Mouse (Mus musculus) heart, adult 18-20 months (tissue): ENCODE results near the gene Tnfaip1. TPM values are rescaled to one million over a fixed set of nuclear protein-coding genes. Genes with fewer than 3 reads are reported as not detected.
"Not testable (repeated sequence)": the region's sequence is repeated elsewhere in the genome, so short reads cannot be mapped to it uniquely, and the experiment has no call there.

Experiments
- DNase-seq, 2 experiments: peaks; one replicate each; pipeline ENCODE4 v3.0.0; 2021 to 2022; ENCODE audit warnings: mixed read lengths in 1 of 2
- total RNA-seq, 2 experiments: library from RNA; stranded (reverse); gene quantifications; 2 replicates each; pipeline ENCODE4 v1.2.3; 2021

Tnfaip1 gene
- total RNA-seq, 2 experiments from 2014 or later: 37.6 to 43.3 TPM

DNA sequence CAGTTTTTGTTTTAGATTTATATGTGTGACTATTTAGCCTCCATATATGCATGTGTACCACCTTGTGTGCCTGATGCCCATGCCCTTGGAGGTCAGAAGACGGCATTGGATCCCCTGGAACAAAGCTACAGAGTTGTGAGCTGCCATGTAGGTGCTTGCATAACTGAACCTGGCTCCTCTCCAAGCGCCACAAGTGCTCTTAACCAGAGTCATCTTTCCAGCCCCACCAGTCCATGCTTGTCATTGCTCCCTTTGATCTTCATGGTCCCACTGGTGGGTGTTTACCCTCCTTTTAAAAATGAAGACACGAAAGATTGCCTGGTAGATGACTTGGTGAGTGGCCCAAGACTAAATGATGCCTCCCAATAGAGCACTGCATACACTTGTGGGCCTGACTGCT lies 4.2 kb upstream of the Tnfaip1 start:
- DNase-seq: no peak

DNA sequence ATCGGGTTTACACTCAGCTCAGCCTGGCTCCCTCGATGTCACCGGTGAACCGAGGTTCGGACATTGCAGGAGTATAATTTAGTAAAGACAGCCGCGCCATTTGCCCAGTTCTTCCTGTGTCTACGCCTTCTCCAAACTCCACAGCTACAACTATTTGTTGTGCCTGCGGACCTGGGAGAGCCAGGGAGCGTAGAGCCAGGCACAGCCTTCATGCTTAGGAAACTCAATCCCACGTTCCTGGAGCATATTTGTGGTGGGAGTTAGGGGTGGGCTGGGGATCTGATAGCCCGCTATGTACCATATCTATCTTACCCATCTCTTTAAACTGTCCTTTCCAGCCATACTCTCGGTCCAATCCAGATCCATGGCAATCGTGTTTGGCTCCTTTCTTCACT lies 555 bp upstream of the Tnfaip1 start:
- no peak for DNase-seq

GRCm38 (mm10) chr11:78535376-78536079 lies 604 bp downstream of the Tnfaip1 start:
- DNase-seq: peak; percentile 67 to 81

- DNase-seq: no peak
Measured at GRCm38 (mm10) chr11:78534516-78534915, 1.6 kb downstream of the Tnfaip1 start.

DNA sequence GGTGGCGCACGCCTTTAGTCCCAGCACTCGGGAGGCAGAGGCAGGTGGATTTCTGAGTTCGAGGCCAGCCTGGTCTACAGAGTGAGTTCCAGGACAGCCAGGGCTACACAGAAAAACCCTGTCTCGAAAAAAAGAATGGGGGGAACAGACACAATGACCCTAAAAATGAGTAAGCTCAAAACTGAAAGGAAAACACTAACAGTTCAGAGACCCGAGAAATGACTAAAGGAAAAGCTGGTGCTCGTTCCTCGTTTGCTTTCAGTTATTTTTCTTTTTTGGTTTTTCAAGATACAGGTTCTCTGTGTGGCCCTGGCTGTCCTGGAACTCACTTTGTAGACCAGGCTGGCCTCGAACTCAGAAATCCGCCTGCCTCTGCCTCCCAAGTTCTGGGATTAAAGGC lies 4.6 kb downstream of the Tnfaip1 start:
- DNase-seq: not testable (repeated sequence)

- DNase-seq: peak; percentile 78 to 87
Measured at GRCm38 (mm10) chr11:78531046-78531445, 5.1 kb downstream of the Tnfaip1 start.

GRCm38 (mm10) chr11:78530001-78530400 lies 6.1 kb downstream of the Tnfaip1 start:
- no peak for DNase-seq

- no peak for DNase-seq
Measured at GRCm38 (mm10) chr11:78528714-78529113, 7.4 kb downstream of the Tnfaip1 start.

- DNase-seq: no peak
Measured at GRCm38 (mm10) chr11:78524838-78525237, 11.3 kb downstream of the Tnfaip1 start.

DNA sequence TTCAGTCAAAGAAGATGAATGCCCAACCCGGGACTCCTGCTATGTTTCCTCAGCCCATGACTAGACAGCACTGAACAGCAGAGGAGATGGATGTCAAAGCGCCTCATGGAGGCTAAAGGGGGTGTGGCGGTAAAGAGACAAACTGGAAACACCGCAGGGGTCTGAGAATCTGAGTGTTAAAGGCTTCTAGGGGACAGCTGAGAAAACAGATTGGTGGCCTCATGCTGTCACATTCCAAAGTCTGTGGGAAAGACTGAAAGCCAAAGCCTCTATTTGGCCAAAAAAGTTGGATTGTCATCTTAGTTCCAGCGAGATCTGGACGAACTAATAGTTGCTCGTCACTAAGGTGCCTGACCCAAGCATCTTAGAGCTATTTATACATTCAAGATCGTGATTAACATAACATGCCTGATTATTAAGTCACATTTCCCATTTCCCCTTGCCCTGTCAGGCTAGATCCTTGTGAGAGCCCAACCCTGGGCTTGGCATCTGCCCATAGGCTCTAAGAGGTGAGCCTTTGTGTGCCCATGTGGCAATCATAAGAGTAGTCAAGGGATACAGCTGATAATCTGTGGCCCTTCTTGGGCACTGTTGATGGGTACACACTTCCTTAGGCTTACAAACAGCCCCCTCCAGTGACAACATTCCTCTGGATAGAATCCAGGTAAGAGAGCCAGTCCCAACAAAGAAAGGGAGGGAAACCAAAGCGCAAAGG lies 12.7 kb downstream of the Tnfaip1 start:
- DNase-seq: peak in 1 of 2 experiments; percentile 33

DNA sequence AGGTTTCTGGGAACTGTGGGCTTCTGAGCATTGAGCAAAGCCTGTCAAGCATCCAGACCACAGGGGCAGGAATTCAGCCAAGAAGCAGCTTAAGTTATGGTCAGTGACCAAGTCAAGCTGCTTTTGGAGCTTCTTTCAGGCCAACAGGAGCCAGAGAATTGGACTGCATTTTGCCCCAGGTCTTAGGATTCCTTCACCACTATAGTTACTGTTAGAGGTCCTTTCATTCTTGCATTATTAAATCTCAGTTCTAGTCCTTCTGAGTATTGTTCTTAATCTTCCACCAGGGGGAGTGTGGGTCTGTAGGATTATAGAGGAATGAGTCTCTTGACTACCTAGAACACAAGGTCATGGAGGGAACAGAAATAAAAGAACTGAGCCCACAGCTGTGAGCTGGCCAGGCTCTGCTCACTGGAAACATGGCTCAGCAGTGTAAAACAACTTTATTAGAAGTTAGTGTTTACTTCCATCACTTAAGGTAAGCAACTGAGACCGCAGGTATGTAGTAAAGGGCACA lies 13.6 kb downstream of the Tnfaip1 start:
- peak; percentile 58 to 61 for DNase-seq

DNA sequence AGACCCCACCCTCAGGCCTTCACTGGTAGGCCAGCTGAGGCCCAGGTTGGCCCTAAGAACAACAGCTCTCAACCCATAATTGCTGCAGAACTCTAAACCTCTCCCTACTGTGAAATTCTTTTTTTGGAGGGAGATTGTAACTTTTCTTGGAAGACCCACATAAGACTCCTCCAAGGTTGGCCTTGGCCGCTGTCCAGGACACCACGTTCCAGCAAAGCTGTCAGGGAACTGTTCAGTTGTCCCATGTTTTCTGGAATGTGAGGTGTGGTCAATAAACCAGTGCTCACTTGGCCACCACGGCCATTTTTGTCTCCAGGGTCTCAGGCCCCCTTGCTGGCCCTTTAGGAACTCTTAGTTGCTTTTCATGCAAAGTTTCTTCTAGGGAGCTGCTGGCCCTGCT lies 14.3 kb downstream of the Tnfaip1 start:
- DNase-seq: peak in 1 of 2 experiments; percentile 35

- DNase-seq: no peak
Measured at GRCm38 (mm10) chr11:78518931-78519330, 17.2 kb downstream of the Tnfaip1 start.

GRCm38 (mm10) chr11:78515549-78516325 lies 20.4 kb downstream of the Tnfaip1 start:
- DNase-seq: no peak

DNA sequence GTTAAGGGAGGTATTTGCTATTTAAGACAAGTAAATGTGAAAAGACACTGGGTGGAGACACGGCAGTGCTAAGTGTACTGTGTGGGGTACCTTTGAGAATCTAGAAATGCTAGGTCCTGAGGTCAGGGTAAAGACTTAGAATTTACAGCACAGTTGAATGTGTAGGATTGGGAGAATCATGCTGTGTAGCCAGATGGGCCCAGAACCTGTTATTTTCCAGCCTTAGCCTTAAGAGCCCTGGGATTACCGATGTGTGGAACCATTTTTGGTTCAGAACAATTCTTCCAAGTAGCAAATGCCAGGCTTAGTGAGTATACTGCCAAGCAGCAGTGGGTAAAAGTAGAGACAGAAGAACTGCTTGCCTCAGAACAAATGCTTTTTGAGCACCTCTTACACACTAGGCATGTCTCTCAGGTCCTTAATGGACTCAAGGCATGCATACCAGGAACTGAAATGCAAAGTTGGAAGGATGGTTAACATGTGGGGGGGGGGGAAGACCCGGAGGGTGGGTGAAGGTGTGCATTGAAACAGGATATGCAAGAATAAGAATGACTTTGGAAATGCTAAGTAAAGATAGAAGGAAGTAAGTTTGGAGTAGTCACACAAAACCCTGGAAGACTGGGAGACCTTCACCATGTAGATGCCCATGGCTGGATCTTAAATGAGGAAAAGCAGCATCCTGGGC lies 22.9 kb downstream of the Tnfaip1 start:
- no peak for DNase-seq

- peak; percentile 92 to 93 for DNase-seq
Measured at GRCm38 (mm10) chr11:78512025-78512957, 23.8 kb downstream of the Tnfaip1 start, which contains the start of the genes Tmem199 and Poldip2. Gene Tmem199, minus strand, starts transcription at chr11:78512172. Gene Poldip2, plus strand, starts transcription at chr11:78512193.

DNA sequence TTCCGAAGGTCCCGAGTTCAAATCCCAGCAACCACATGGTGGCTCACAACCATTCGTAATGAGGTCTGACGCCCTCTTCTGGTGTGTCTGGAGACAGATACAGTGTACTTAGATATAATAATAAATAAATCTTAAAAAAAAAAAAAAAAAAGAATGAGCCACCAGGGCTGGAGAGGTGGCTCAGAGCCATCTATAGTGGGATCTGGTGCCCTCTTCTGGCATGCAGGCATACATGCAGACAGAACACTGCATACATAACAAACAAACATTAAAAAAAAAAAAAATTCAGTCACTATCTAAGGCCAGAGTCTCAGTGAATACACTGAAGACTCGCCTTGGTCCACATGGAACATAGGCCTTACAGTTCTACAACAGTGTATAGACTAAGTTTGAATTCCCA lies 27.0 kb downstream of the Tnfaip1 start:
- DNase-seq: no peak

- no peak for DNase-seq
Measured at GRCm38 (mm10) chr11:78505430-78505829, 30.7 kb downstream of the Tnfaip1 start.

GRCm38 (mm10) chr11:78502909-78503650 lies 33.1 kb downstream of the Tnfaip1 start, which contains the start of gene Sebox:
Gene Sebox, plus strand, starts transcription at chr11:78503447.
- DNase-seq: no peak

GRCm38 (mm10) chr11:78501529-78501928 lies 34.6 kb downstream of the Tnfaip1 start:
- no peak for DNase-seq
